Mouse (Mus musculus) kidney, adult 2 months (tissue): Measurements from ENCODE around the gene Nfia. TPM values are rescaled to one million over a fixed set of nuclear protein-coding genes. Genes with fewer than 3 reads are reported as not detected.

Experiments
- DNase-seq: peaks from one replicate; pipeline ENCODE4 v3.0.0; 2021
- H3K27ac ChIP-seq: fragments of 200-500 bp; 2 replicates; pipeline ENCODE4 v1.5.1; 2012; ENCODE audit warnings: low read depth, low read length, control low read depth, inconsistent platforms; ENCODE audit not compliant: insufficient read depth
- H3K27me3 ChIP-seq: fragments of 200-500 bp; replicated peaks from 2 replicates; pipeline ENCODE4 v1.6.1; 2012; ENCODE audit warnings: mild to moderate bottlenecking, moderate library complexity, low read length, inconsistent platforms; ENCODE audit not compliant: control insufficient read depth, insufficient read depth
- H3K36me3 ChIP-seq: fragments of 200-500 bp; 2 replicates; pipeline ENCODE4 v1.6.1; 2012; ENCODE audit warnings: mild to moderate bottlenecking, moderate library complexity, low read length, inconsistent platforms; ENCODE audit not compliant: control insufficient read depth, insufficient read depth
- H3K4me1 ChIP-seq: fragments of 200-500 bp; 2 replicates; pipeline ENCODE4 v1.6.1; 2011; ENCODE audit warnings: low read length; ENCODE audit not compliant: control insufficient read depth, insufficient read depth
- H3K4me3 ChIP-seq: fragments of 200-500 bp; 2 replicates; pipeline ENCODE4 v1.5.1; 2011; ENCODE audit warnings: mild to moderate bottlenecking, low read depth, low read length, control low read depth; ENCODE audit not compliant: insufficient read depth
- CTCF ChIP-seq: fragments of 200-500 bp; conservative IDR thresholded peaks from 2 replicates; pipeline ENCODE4 v1.5.1; 2011; ENCODE audit warnings: low read depth, mild to moderate bottlenecking, control low read depth, low read length, moderate library complexity, mixed read lengths; ENCODE audit not compliant: insufficient read depth, insufficient read length
- POLR2A ChIP-seq: fragments of 200-500 bp; IDR thresholded peaks from one replicate; pipeline ENCODE4 v1.6.1; 2011; ENCODE audit warnings: low read depth, low read length, control low read depth
- WGBS: fragments of 180-500 bp; shearing (Covaris S2); methylation state at CpG from one replicate; pipeline ENCODE4 v1.1.7; 2018; 5-methylcytosine and 5-hydroxymethylcytosine counted together
- polyA plus RNA-seq: library from polyadenylated mRNA; depleted of rRNA; stranded (reverse); fragments of >200 nt; gene quantifications from 2 replicates; pipeline ENCODE4 v1.2.3, GENCODE M21; 2012

Nfia gene
- polyA plus RNA-seq, 1 experiment: 46.5 TPM

- H3K4me3 ChIP-seq: no peak overlapping the region
Measured at GRCm38 (mm10) chr4:97754241-97754640, 18.3 kb upstream of the Nfia start.

GRCm38 (mm10) chr4:97757207-97757977, 15.1 kb upstream of the Nfia start:
- WGBS: 1% methylated on average over 38 of the region's 38 CpGs
- peak overlapping the region; percentile 87 for H3K4me3 ChIP-seq
- peak overlapping the region; percentile 84 for H3K27ac ChIP-seq
- H3K27me3 ChIP-seq: no peaks in the 10 kb centered on the region
- H3K36me3 ChIP-seq: no peaks in the 10 kb centered on the region
- peaks cover 16% of the 10 kb centered on the region for H3K4me1 ChIP-seq
- TF ChIP-seq CTCF: no peak
- no peak for TF ChIP-seq POLR2A
- peak; percentile 83 for DNase-seq

More at GRCm38 (mm10) chr4:97754241-97754640, 18.3 kb upstream of the Nfia start:
- DNase-seq: peak; percentile 89
- 28% methylated on average over 12 of the region's 12 CpGs for WGBS
- H3K27me3 ChIP-seq: no peaks in the 10 kb centered on the region
- H3K36me3 ChIP-seq: no peaks in the 10 kb centered on the region
- H3K27ac ChIP-seq: peak overlapping the region; percentile 17
- no peak for TF ChIP-seq CTCF
- TF ChIP-seq POLR2A: no peak
- peaks cover 16% of the 10 kb centered on the region for H3K4me1 ChIP-seq

- Histone ChIP-seq H3K27ac (peak overlapping the region; percentile 84), H3K4me1 (peaks cover 12% of the 10 kb centered on the region), H3K4me3 (peak overlapping the region; percentile 87), H3K27me3 (no peaks in the 10 kb centered on the region), H3K36me3 (no peaks in the 10 kb centered on the region)
- DNase-seq: peak; percentile 71
- WGBS: 1% methylated on average over 14 of the region's 14 CpGs
- TF ChIP-seq CTCF: no peak
- TF ChIP-seq POLR2A: no peak
Measured at GRCm38 (mm10) chr4:97757978-97758461, 14.5 kb upstream of the Nfia start.

- peaks cover 12% of the 10 kb centered on the region for H3K4me1 ChIP-seq
- 80% methylated on average over 3 of the region's 3 CpGs for WGBS
- TF ChIP-seq CTCF (no peak), POLR2A (no peak)
- H3K27me3 ChIP-seq: no peaks in the 10 kb centered on the region
- peak overlapping the region; percentile 84 for H3K27ac ChIP-seq
- DNase-seq: no peak
- no peaks in the 10 kb centered on the region for H3K36me3 ChIP-seq
- H3K4me3 ChIP-seq: no peak overlapping the region
Measured at GRCm38 (mm10) chr4:97758661-97759060, 13.9 kb upstream of the Nfia start.

- Histone ChIP-seq H3K27me3 (no peaks in the 10 kb centered on the region), H3K4me3 (no peak overlapping the region), H3K27ac (peak overlapping the region; percentile 96), H3K36me3 (no peaks in the 10 kb centered on the region), H3K4me1 (peaks cover 9% of the 10 kb centered on the region; the same call in 1 of the 2 replicates)
- TF ChIP-seq POLR2A (no peak), CTCF (no peak)
- 41% methylated on average over 4 of the region's 4 CpGs for WGBS
- peak; percentile 35 for DNase-seq
Measured at GRCm38 (mm10) chr4:97764616-97765015, 7.9 kb upstream of the Nfia start.

GRCm38 (mm10) chr4:97765341-97766020, 7.1 kb upstream of the Nfia start:
- no peaks in the 10 kb centered on the region for H3K36me3 ChIP-seq
- no peaks in the 10 kb centered on the region for H3K27me3 ChIP-seq
- H3K4me1 ChIP-seq: peaks cover 9% of the 10 kb centered on the region; the same call in 1 of the 2 replicates
- H3K4me3 ChIP-seq: no peak overlapping the region
- peak; percentile 94 for DNase-seq
- TF ChIP-seq CTCF (no peak), POLR2A (no peak)
- peak overlapping the region; percentile 96 for H3K27ac ChIP-seq
- WGBS: 49% methylated on average over 4 of the region's 4 CpGs

GRCm38 (mm10) chr4:97766100-97766499, 6.4 kb upstream of the Nfia start:
- Histone ChIP-seq H3K27ac (peak overlapping the region; percentile 96), H3K4me1 (peaks cover 9% of the 10 kb centered on the region; the same call in 1 of the 2 replicates), H3K27me3 (no peaks in the 10 kb centered on the region), H3K36me3 (no peaks in the 10 kb centered on the region), H3K4me3 (no peak overlapping the region)
- WGBS: 74% methylated on average over 3 of the region's 3 CpGs
- peak; percentile 53 for DNase-seq
- no peak for TF ChIP-seq CTCF
- no peak for TF ChIP-seq POLR2A
